Mouse (Mus musculus) kidney, postnatal 0 days (tissue): Measurements from ENCODE around the gene Npas2. TPM values are rescaled to one million over a fixed set of nuclear protein-coding genes. Genes with fewer than 3 reads are reported as not detected.
A peak's percentile ranks its signal among the peaks of the same experiment; 100 is the strongest.

Experiments used
- ATAC-seq: fragments of 200-750 bp; cut with Nextera tagmentation; replicated peaks from 2 replicates; pipeline ENCODE4 v1.8.0; 2017; ENCODE audit warnings: low read depth, moderate number of reproducible peaks, moderate TSS enrichment, moderate library complexity; ENCODE audit not compliant: low FRiP score
- DNase-seq: peaks from one replicate; pipeline ENCODE4 v3.0.0-alpha.2; 2016; ENCODE audit warnings: low spot score
- H3K27ac ChIP-seq: fragments of 300-500 bp; sonication (generic); 2 replicates; pipeline ENCODE4 v1.5.1; 2014; ENCODE audit warnings: mild to moderate bottlenecking
- H3K27me3 ChIP-seq: fragments of 300-500 bp; sonication (generic); 2 replicates; pipeline ENCODE4 v1.6.1; 2014; ENCODE audit warnings: low read length, mixed read lengths; ENCODE audit not compliant: insufficient read depth
- H3K36me3 ChIP-seq: fragments of 300-500 bp; sonication (generic); 2 replicates; pipeline ENCODE4 v1.6.1; 2014; ENCODE audit warnings: low read length, mixed read lengths; ENCODE audit not compliant: insufficient read depth
- H3K4me1 ChIP-seq: fragments of 300-500 bp; sonication (generic); replicated peaks from 2 replicates; pipeline ENCODE4 v1.6.1; 2014; ENCODE audit warnings: antibody characterized with exemption, low read length, mixed read lengths; ENCODE audit not compliant: insufficient read depth
- H3K4me2 ChIP-seq: fragments of 300-500 bp; sonication (generic); 2 replicates; pipeline ENCODE4 v1.6.1; 2014; ENCODE audit warnings: mild to moderate bottlenecking, low read length, moderate library complexity, mixed read lengths
- H3K4me3 ChIP-seq: fragments of 300-500 bp; sonication (generic); replicated peaks from 2 replicates; pipeline ENCODE4 v1.5.1; 2014; ENCODE audit warnings: low read depth, low read length
- H3K9ac ChIP-seq: fragments of 300-500 bp; sonication (generic); 2 replicates; pipeline ENCODE4 v1.6.1; 2014; ENCODE audit warnings: low read depth, low read length
- H3K9me3 ChIP-seq: fragments of 300-500 bp; sonication (generic); replicated peaks from 2 replicates; pipeline ENCODE4 v1.6.1; 2016; ENCODE audit warnings: low read length, inconsistent platforms, mixed read lengths
- CTCF ChIP-seq: IDR thresholded peaks from 2 replicates; pipeline ENCODE4 v1.5.1; 2016; ENCODE audit warnings: antibody characterized with exemption, low read depth, mild to moderate bottlenecking, moderate library complexity
- WGBS: fragments of 180-500 bp; shearing (Covaris S2); extraction: QIAGEN DNeasy Blood & Tissue Kit; methylation state at CpG from one replicate; pipeline ENCODE4 v1.1.7; 2014; 5-methylcytosine and 5-hydroxymethylcytosine counted together
- polyA plus RNA-seq: library from polyadenylated mRNA; unstranded; fragments of >200 nt; fragmentation: Nextera tagmentation; extraction: Ambion mirVana; gene quantifications from 2 replicates; pipeline ENCODE4 v1.2.1, GENCODE M21; 2015

Gene Npas2
- polyA plus RNA-seq: 1.1 and 1.4 TPM in 2 replicates

DNA sequence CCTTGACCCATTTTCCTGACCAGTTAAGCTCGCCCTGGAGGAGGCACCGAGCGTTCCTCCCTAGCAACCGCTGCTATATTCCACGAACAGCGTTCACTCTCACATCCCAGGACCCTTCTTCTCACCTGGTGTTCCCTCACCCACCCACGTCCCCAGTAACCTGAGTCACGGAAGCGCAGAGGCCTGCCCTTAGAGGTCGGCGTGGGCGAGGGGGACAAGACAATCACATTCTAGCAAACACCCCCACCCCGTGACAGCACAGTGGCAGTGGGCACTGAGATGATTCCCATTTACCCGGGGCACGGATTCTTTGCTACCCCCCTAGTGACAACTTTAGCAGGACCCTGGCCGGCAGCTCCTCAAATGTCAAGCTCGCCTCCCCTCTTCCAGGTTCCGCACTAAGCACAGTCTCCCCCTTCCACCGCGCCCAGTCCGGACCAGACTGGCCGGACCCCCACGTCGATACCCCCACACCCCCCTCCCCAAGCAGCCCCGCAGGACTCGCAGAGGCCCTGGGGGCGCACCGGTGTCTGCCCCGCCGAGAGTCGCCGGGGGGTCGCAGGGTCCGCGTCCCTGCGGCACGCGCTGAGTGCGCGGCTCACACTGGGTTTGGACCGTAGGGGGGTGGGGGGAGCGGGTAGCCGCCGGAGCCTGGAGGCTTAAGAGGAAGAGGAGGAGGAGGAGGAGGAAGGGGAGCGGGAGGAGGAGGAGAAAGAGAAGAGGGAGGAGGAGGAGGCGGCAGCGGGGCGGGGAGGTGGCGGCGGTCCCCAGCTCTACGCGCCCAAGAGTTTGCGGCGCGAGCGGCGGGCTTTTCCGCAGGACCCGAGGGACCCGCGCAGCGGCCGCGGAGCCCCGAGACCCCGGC is at the start of gene Npas2:
Gene Npas2 (plus strand): TSS at position 735 of the 865 bp plus-strand sequence.
- Histone ChIP-seq H3K36me3 (no peaks in the 10 kb centered on the region), H3K27ac (peak within 1 kb of the TSS; percentile 42), H3K27me3 (peaks cover 14% of the 10 kb centered on the region), H3K9me3 (no peaks in the 10 kb centered on the region), H3K4me2 (peak within 1 kb of the TSS; percentile 87), H3K9ac (peak within 1 kb of the TSS; percentile 75), H3K4me1 (peaks cover 9% of the 10 kb centered on the region), H3K4me3 (peak within 1 kb of the TSS; percentile 71)
- WGBS: under 1% methylated on average over 62 of the region's 66 CpGs
- peak; percentile 39 for DNase-seq
- no peak for TF ChIP-seq CTCF
- ATAC-seq: no peak

GRCm38 (mm10) chr1:39156778-39157177 is 36.8 kb upstream of the Npas2 start:
- ATAC-seq (no peak), DNase-seq (no peak)
- H3K4me1 ChIP-seq: no peaks in the 10 kb centered on the region
- TF ChIP-seq CTCF: no peak
- no peak overlapping the region for H3K27ac ChIP-seq
- H3K9ac ChIP-seq: no peak overlapping the region
- no peaks in the 10 kb centered on the region for H3K27me3 ChIP-seq
- no peak overlapping the region for H3K4me2 ChIP-seq
- 93% methylated on average over 4 of the region's 4 CpGs for WGBS
- no peak overlapping the region for H3K4me3 ChIP-seq
- H3K36me3 ChIP-seq: no peaks in the 10 kb centered on the region
- no peaks in the 10 kb centered on the region for H3K9me3 ChIP-seq

DNA sequence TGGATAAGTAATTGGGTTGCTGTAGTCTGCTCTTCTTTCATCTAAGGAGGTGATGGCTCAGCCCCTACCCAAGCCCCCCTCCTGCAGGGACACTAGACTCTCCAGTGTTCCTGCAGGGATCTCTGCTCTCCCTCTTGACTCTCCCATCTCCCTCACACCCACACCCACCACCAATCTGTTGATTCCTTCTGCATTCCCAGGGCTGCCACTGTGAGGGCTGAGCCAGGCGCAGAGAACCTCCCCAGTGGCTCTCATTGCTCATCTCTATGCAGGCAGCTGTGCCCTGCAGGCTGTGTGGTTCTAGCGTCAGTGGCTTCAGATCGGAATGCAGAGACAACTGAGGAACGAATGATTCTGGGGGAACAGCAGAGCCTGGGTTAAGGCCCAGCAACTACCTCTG is 33.4 kb upstream of the Npas2 start:
- H3K4me2 ChIP-seq: no peak overlapping the region
- no peak overlapping the region for H3K4me3 ChIP-seq
- no peak for TF ChIP-seq CTCF
- no peaks in the 10 kb centered on the region for H3K4me1 ChIP-seq
- no peak overlapping the region for H3K9ac ChIP-seq
- DNase-seq (no peak), ATAC-seq (no peak)
- no peaks in the 10 kb centered on the region for H3K27me3 ChIP-seq
- H3K36me3 ChIP-seq: no peaks in the 10 kb centered on the region
- WGBS: 62% methylated on average over 4 of the region's 4 CpGs
- no peak overlapping the region for H3K27ac ChIP-seq
- H3K9me3 ChIP-seq: no peaks in the 10 kb centered on the region

GRCm38 (mm10) chr1:39163077-39163476 is 30.5 kb upstream of the Npas2 start:
- ATAC-seq: no peak
- WGBS: 89% methylated on average over 1 of the region's 1 CpGs

DNA sequence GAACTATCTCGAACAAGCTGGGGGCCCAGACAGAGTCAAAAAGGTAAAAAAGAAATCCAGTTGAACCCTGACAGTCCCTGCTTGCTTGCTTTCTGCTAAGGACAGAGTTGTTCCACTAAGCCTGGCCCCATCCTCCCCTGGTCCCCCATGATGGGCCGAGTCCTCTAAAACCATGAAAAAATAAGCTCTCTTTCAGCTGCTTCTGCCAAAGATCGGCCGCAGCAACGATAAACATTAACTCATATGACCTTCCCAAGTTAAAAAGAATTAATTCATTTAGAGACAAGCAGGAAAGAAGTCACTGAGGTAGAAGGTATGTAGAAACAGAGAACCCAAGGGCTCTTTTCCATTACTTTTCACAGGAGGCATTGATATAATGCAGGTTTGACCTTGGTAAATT is 16.8 kb upstream of the Npas2 start:
- 76% methylated on average over 5 of the region's 5 CpGs for WGBS
- H3K4me1 ChIP-seq: no peaks in the 10 kb centered on the region
- H3K27me3 ChIP-seq: no peaks in the 10 kb centered on the region
- H3K27ac ChIP-seq: no peak overlapping the region
- H3K4me3 ChIP-seq: no peak overlapping the region
- H3K4me2 ChIP-seq: no peak overlapping the region
- no peaks in the 10 kb centered on the region for H3K36me3 ChIP-seq
- H3K9me3 ChIP-seq: no peaks in the 10 kb centered on the region
- no peak for DNase-seq
- no peak overlapping the region for H3K9ac ChIP-seq
- ATAC-seq: no peak
- no peak for TF ChIP-seq CTCF

More at GRCm38 (mm10) chr1:39163077-39163476, 30.5 kb upstream of the Npas2 start:
- H3K27ac ChIP-seq: no peak overlapping the region
- DNase-seq: no peak
- no peak for TF ChIP-seq CTCF
- H3K4me3 ChIP-seq: no peak overlapping the region
- H3K4me2 ChIP-seq: no peak overlapping the region
- H3K9ac ChIP-seq: no peak overlapping the region
- no peaks in the 10 kb centered on the region for H3K27me3 ChIP-seq
- no peaks in the 10 kb centered on the region for H3K4me1 ChIP-seq
- H3K36me3 ChIP-seq: no peaks in the 10 kb centered on the region
- no peaks in the 10 kb centered on the region for H3K9me3 ChIP-seq

DNA sequence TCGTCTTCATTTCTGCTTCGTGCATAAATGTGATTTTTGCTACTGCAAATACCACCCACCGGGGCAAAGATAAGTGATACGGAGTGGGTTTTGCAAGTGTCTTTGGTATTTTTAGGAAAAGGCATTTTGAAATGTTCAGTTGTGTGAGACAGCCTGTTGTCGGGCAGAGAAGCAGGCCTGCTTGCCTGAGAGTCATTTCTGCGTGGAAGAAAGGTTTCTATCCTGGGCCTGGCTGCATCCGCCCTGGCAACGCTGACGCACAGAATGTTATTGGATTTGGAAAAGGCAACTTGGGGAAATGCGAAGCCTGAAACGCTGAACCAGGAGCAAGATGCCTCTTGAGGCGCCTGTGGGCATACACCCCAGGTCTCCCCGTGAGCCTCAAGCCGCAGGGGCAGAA is 16.3 kb upstream of the Npas2 start:
- 92% methylated on average over 14 of the region's 14 CpGs for WGBS
- H3K4me2 ChIP-seq: no peak overlapping the region
- no peak overlapping the region for H3K4me3 ChIP-seq
- ATAC-seq: no peak
- TF ChIP-seq CTCF: no peak
- H3K27ac ChIP-seq: no peak overlapping the region
- no peaks in the 10 kb centered on the region for H3K36me3 ChIP-seq
- H3K27me3 ChIP-seq: no peaks in the 10 kb centered on the region
- H3K9ac ChIP-seq: no peak overlapping the region
- H3K9me3 ChIP-seq: no peaks in the 10 kb centered on the region
- no peaks in the 10 kb centered on the region for H3K4me1 ChIP-seq
- DNase-seq: no peak

GRCm38 (mm10) chr1:39179806-39180205 is 13.7 kb upstream of the Npas2 start:
- Histone ChIP-seq H3K27ac (no peak overlapping the region), H3K4me1 (no peaks in the 10 kb centered on the region), H3K9ac (no peak overlapping the region), H3K36me3 (no peaks in the 10 kb centered on the region), H3K4me2 (no peak overlapping the region), H3K4me3 (no peak overlapping the region), H3K9me3 (no peaks in the 10 kb centered on the region), H3K27me3 (no peaks in the 10 kb centered on the region)
- ATAC-seq (no peak), DNase-seq (no peak)
- TF ChIP-seq CTCF: no peak
- WGBS: 94% methylated on average over 11 of the region's 11 CpGs
